Mouse (Mus musculus) kidney, adult 2 months (tissue): Measurements from ENCODE around the gene Gbx2.

Source experiments
- CTCF ChIP-seq: fragments of 200-500 bp; conservative IDR thresholded peaks from 2 replicates; pipeline ENCODE4 v1.5.1; 2011; ENCODE audit warnings: low read depth, mild to moderate bottlenecking, control low read depth, low read length, moderate library complexity, mixed read lengths; ENCODE audit not compliant: insufficient read depth, insufficient read length
- POLR2A ChIP-seq: fragments of 200-500 bp; IDR thresholded peaks from one replicate; pipeline ENCODE4 v1.6.1; 2011; ENCODE audit warnings: low read depth, low read length, control low read depth

GRCm38 (mm10) chr1:89929181-89929580 lies 1.8 kb downstream of the Gbx2 start:
- TF ChIP-seq CTCF, result no peak
- no peak for TF ChIP-seq POLR2A
